Mouse (Mus musculus) lung, embryonic 15.5 days (tissue): ENCODE data around the gene Sema3c. TPM values are rescaled to one million over a fixed set of nuclear protein-coding genes. Genes with fewer than 3 reads are reported as not detected.

ENCODE experiments used
- ATAC-seq: fragments of 200-750 bp; cut with Nextera tagmentation; 2 replicates; pipeline ENCODE4 v1.8.0; 2017; ENCODE audit warnings: moderate number of reproducible peaks, borderline replicate concordance; ENCODE audit not compliant: low FRiP score, low TSS enrichment; ENCODE audit errors: extremely low read depth
- H3K27ac ChIP-seq: fragments of 300-500 bp; sonication (generic); 2 replicates; pipeline ENCODE4 v1.5.1; 2015; ENCODE audit warnings: moderate library complexity, mild to moderate bottlenecking, inconsistent platforms
- H3K27me3 ChIP-seq: fragments of 300-500 bp; sonication (generic); 2 replicates; pipeline ENCODE4 v1.6.1; 2015; ENCODE audit warnings: inconsistent platforms
- H3K36me3 ChIP-seq: fragments of 300-500 bp; sonication (generic); 2 replicates; pipeline ENCODE4 v1.6.1; 2015; ENCODE audit warnings: inconsistent platforms
- H3K4me1 ChIP-seq: fragments of 300-500 bp; sonication (generic); 2 replicates; pipeline ENCODE4 v1.6.1; 2015; ENCODE audit warnings: inconsistent platforms
- H3K4me2 ChIP-seq: fragments of 300-500 bp; sonication (generic); 2 replicates; pipeline ENCODE4 v1.6.1; 2015; ENCODE audit warnings: inconsistent platforms, mild to moderate bottlenecking, moderate library complexity
- H3K4me3 ChIP-seq: fragments of 300-500 bp; sonication (generic); 2 replicates; pipeline ENCODE4 v1.5.1; 2015; ENCODE audit warnings: mild to moderate bottlenecking, inconsistent platforms
- H3K9ac ChIP-seq: fragments of 300-500 bp; sonication (generic); 2 replicates; pipeline ENCODE4 v1.6.1; 2015; ENCODE audit warnings: inconsistent platforms
- H3K9me3 ChIP-seq: fragments of 300-500 bp; sonication (generic); 2 replicates; pipeline ENCODE4 v1.6.1; 2016; ENCODE audit warnings: inconsistent platforms
- WGBS: fragments of 180-500 bp; shearing (Covaris S2); methylation state at CpG from one replicate; pipeline ENCODE4 v1.1.7; 2015; 5-methylcytosine and 5-hydroxymethylcytosine counted together
- polyA plus RNA-seq: library from polyadenylated mRNA; unstranded; fragments of >200 nt; fragmentation: Nextera tagmentation; extraction: Ambion mirVana; gene quantifications from 2 replicates; pipeline ENCODE4 v1.2.1, GENCODE M21; 2015

Gene Sema3c
- polyA plus RNA-seq, 1 experiment from 2014 or later, result 34.0 TPM

DNA sequence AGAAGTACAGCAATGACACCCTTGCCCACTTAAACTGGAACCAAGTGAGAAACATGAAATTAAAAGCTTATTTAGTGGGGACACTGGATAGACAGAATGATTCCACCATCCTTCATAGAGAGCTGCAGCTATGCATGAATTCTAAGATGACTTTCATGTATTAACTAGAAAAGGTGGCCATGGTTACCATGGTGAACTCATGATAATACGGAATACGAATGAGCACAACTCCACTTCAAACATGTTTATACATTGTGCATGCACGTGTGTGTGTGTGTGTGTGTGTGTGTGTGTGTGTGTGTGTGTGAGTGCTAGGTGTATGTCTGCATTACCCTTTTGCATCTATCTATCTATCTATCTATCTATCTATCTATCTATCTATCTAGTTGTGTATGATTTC, 87.1 kb downstream of the Sema3c start:
- ATAC-seq, result no peak
- no peak overlapping the region for H3K9ac ChIP-seq
- no peak overlapping the region for H3K4me2 ChIP-seq
- H3K4me1 ChIP-seq, result no peaks in the 10 kb centered on the region
- H3K27ac ChIP-seq, result no peak overlapping the region
- H3K27me3 ChIP-seq, result no peaks in the 10 kb centered on the region
- H3K4me3 ChIP-seq, result no peak overlapping the region
- WGBS, result 66% methylated on average over 3 of the region's 3 CpGs
- H3K36me3 ChIP-seq, result no peaks in the 10 kb centered on the region
- H3K9me3 ChIP-seq, result no peaks in the 10 kb centered on the region

DNA sequence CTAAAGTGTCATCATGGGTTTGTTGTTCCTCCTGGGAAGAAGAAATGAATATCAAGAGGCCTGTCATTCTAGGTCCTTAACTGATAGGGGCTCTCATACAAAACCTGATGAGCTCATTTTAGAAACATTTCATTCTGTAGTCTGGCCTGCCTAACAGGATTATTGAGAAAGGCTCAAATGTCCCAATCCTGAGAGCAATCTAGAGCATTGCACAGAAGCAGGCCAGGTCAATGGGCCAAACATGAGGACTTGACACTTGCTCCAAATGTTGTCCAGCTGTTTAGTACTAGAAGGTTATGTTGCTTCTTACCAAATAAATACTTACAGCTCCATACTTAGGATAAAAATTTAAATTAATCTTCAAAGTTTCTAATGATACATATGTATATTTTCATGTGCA, 97.3 kb downstream of the Sema3c start:
- no peak for ATAC-seq

DNA sequence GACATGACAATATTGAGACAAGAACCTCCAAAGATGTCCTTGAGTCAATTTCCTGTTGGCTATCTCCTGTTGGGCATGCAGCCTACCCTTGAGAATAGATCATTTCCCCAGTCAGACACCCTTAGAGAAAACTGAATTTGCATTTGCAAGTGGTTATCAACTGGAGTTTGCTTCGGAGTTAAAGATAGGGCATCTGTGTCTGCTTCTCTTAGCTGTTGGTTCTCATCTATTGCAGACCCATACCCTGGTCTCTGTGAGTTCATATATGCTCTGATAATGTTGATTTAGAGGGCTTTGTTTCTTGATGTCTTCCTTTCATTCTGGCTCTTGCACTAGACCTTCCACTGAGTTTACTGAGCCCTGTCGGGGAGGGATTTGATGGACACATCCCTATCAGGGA, 106.8 kb downstream of the Sema3c start:
- no peak overlapping the region for H3K4me3 ChIP-seq
- no peak overlapping the region for H3K27ac ChIP-seq
- ATAC-seq, result no peak
- 76% methylated on average over 2 of the region's 2 CpGs for WGBS
- H3K36me3 ChIP-seq, result no peaks in the 10 kb centered on the region
- no peaks in the 10 kb centered on the region for H3K9me3 ChIP-seq
- H3K4me1 ChIP-seq, result no peaks in the 10 kb centered on the region
- H3K4me2 ChIP-seq, result no peak overlapping the region
- no peaks in the 10 kb centered on the region for H3K27me3 ChIP-seq
- H3K9ac ChIP-seq, result no peak overlapping the region

More for the DNA sequence above, 97.3 kb downstream of the Sema3c start:
- Histone ChIP-seq H3K9ac (no peak overlapping the region), H3K27me3 (no peaks in the 10 kb centered on the region), H3K4me1 (no peaks in the 10 kb centered on the region), H3K4me2 (no peak overlapping the region), H3K27ac (no peak overlapping the region), H3K4me3 (no peak overlapping the region), H3K9me3 (no peaks in the 10 kb centered on the region), H3K36me3 (0 out of 2 replicates have a peak, but pooled peaks cover 2% of the 10 kb centered on the region)

DNA sequence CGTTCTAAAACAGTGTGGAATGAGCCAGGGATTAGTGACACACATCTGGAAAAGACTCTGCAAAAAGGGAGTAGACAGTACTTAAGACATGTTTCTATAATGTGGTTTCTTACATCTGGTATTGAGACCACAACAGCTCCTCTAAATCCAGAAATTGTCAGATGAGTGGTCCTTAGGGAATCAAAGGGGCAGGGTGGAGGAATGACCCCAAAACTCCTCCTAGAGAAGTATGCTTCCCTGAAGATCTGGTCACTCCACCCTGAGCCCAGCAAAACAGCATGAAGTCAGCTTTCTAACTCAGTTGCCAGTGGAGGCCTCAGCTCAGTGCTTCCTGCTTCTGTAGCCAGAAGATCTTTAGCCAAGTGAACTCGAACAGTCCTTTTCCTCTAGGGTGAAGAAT, 115.0 kb downstream of the Sema3c start:
- 38% methylated on average over 2 of the region's 2 CpGs for WGBS
- Histone ChIP-seq H3K9me3 (no peaks in the 10 kb centered on the region), H3K9ac (no peak overlapping the region), H3K4me2 (no peak overlapping the region), H3K36me3 (no peaks in the 10 kb centered on the region), H3K27ac (no peak overlapping the region), H3K4me3 (no peak overlapping the region), H3K27me3 (no peaks in the 10 kb centered on the region), H3K4me1 (no peaks in the 10 kb centered on the region)
- no peak for ATAC-seq

DNA sequence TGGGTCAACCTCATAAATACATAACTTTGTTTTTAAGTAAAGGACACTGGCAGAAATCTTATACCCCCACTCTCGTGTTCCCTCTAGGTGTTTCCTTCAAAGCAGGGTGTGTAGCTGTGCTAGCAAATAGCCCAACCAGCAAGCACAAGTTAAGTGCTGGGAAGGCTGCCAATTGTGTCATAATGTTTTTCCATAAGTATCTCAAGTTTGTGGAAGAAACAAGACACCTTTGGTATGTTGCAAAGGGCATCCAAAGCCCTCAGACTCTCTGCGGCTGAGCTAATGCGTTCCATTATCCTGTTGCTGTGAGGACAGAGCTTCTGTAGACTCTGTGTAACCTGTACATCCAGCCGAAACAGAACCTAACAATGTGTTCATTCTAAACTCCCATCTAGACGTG, 115.5 kb downstream of the Sema3c start:
- Histone ChIP-seq H3K27me3 (no peaks in the 10 kb centered on the region), H3K36me3 (no peaks in the 10 kb centered on the region), H3K4me1 (no peaks in the 10 kb centered on the region), H3K9me3 (no peaks in the 10 kb centered on the region), H3K27ac (no peak overlapping the region), H3K4me2 (no peak overlapping the region), H3K9ac (no peak overlapping the region), H3K4me3 (no peak overlapping the region)
- WGBS, result 55% methylated on average over 5 of the region's 5 CpGs
- ATAC-seq, result no peak

DNA sequence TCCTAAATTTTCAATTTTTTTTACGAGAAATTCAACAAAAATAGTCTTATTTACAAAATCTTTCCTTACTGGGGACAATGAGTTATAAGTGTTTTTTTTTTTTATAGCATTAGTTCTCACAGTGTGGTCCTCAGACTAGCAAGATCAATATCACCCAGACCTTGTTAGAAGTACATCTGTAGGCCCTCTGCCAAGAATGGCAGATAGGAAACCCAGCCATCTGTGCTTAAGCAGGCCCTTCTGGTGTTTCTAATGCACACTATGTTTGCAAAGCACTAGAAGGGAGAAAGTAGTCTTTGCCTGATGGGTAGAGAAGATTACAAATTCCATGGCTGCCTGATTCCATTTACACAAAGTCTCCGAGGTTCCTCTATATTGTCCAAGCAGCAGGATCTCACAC, 121.3 kb downstream of the Sema3c start:
- Histone ChIP-seq H3K27ac (no peak overlapping the region), H3K9ac (no peak overlapping the region), H3K9me3 (no peaks in the 10 kb centered on the region), H3K36me3 (no peaks in the 10 kb centered on the region), H3K4me1 (no peaks in the 10 kb centered on the region), H3K27me3 (no peaks in the 10 kb centered on the region), H3K4me3 (no peak overlapping the region), H3K4me2 (no peak overlapping the region)
- no peak for ATAC-seq
- 61% methylated on average over 2 of the region's 2 CpGs for WGBS

DNA sequence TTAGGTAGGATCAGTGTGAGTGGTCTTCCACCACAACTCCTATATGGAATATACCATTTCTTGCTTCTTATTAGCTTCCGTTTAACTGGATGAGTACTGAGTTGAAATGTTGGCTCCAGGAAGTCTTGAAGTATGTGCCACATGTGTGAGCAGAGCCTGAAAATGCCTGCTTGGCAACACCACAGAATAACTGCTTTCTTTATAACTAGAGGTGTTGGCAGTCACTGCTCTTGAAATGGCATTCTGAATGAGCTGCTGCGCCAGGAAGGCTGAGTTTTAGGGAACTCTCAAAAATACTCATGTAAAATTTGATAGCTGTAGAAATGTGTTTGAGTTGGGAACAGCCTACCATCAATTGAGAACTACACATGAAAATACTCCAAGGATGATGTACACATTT, 124.8 kb downstream of the Sema3c start:
- no peaks in the 10 kb centered on the region for H3K4me1 ChIP-seq
- no peak for ATAC-seq
- no peak overlapping the region for H3K4me2 ChIP-seq
- H3K9me3 ChIP-seq, result no peaks in the 10 kb centered on the region
- no peaks in the 10 kb centered on the region for H3K36me3 ChIP-seq
- H3K4me3 ChIP-seq, result no peak overlapping the region
- 83% methylated on average over 2 of the region's 2 CpGs for WGBS
- H3K27ac ChIP-seq, result no peak overlapping the region
- no peaks in the 10 kb centered on the region for H3K27me3 ChIP-seq
- H3K9ac ChIP-seq, result no peak overlapping the region

DNA sequence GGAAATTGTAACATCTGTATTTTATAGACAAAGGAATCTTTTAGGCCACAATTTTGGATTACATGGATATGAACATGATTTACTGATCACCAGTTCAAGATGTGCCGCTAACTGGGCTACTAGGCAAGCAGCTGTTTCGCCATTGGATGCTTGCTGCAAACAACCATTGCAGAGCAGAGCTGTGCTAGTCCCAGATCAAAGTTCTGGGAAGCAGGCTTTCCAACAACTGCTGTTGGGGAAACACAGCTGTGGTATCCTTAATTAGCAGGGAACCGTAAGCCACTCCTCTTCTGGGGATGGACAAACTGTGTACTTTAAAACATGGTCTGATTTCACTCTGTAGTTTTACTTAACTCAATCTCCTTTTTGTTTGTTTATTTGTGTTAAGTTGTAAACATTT, 130.1 kb downstream of the Sema3c start:
- 65% methylated on average over 3 of the region's 3 CpGs for WGBS
- no peak overlapping the region for H3K27ac ChIP-seq
- no peak overlapping the region for H3K4me2 ChIP-seq
- no peak overlapping the region for H3K9ac ChIP-seq
- no peaks in the 10 kb centered on the region for H3K36me3 ChIP-seq
- H3K27me3 ChIP-seq, result no peaks in the 10 kb centered on the region
- no peak for ATAC-seq
- no peaks in the 10 kb centered on the region for H3K4me1 ChIP-seq
- H3K4me3 ChIP-seq, result no peak overlapping the region
- H3K9me3 ChIP-seq, result no peaks in the 10 kb centered on the region

DNA sequence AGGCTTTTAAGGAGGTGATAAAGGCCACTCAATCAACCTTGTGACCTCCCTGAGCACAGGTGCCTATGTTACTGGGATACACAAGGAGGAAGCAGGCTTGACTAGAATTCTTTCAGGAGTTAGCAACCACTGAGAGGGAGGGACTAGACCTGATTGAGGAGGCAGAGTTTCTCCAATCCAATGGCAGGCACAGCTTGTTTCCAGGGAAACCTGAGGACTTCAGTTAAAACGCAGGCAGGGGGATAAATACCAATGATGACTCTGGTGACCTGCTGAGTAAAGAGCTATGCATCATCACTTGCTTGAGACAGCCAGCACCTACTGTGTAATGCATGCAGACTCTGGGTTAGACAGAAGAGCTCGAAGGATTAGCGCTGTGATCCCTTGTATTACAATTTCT, 133.0 kb downstream of the Sema3c start:
- Histone ChIP-seq H3K4me1 (no peaks in the 10 kb centered on the region), H3K9me3 (no peaks in the 10 kb centered on the region), H3K4me2 (no peak overlapping the region), H3K27ac (no peak overlapping the region), H3K27me3 (no peaks in the 10 kb centered on the region), H3K9ac (no peak overlapping the region), H3K4me3 (no peak overlapping the region), H3K36me3 (no peaks in the 10 kb centered on the region)
- WGBS, result 48% methylated on average over 3 of the region's 3 CpGs
- ATAC-seq, result no peak

DNA sequence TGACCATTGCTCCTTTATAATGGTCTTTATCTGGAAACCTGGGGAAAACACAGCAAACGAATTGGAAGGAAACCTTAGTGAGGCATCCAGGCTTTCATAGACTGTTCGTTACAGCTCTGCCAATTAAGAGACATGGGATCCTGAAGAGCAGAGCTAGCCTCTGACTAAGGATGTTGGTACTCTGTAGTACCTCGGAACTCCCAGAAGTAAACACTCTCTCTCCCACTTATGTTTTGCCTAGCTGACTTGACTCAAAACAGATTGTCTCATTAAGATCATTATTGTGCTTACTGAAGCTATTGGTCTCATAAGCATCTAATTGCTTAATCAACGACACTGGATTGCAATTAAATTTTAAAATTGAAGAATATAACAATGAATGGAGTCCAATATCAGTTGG, 138.3 kb downstream of the Sema3c start:
- Histone ChIP-seq H3K27ac (no peak overlapping the region), H3K4me2 (no peak overlapping the region), H3K4me3 (no peak overlapping the region), H3K9ac (no peak overlapping the region), H3K27me3 (no peaks in the 10 kb centered on the region), H3K9me3 (no peaks in the 10 kb centered on the region), H3K4me1 (no peaks in the 10 kb centered on the region), H3K36me3 (no peaks in the 10 kb centered on the region)
- 55% methylated on average over 4 of the region's 4 CpGs for WGBS
- ATAC-seq, result no peak

DNA sequence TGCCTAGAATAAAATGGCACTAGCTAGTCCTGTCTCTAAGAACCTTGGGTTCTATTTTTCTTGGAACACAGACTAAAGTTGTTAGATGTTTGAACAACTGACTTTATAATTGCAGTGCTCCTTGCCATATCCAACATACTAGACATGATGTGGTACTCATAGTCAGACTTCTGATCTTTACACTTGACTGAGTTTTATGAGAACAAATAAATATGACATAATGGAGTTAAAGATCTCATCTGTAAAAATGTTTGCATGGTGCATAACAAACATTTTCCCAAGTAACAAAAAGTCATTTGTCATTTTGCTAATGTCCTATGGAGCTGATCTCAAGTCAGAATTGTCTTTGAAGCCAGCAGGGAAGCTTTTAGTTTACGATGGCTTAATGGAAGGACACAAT, 141.1 kb downstream of the Sema3c start:
- H3K4me3 ChIP-seq, result no peak overlapping the region

DNA sequence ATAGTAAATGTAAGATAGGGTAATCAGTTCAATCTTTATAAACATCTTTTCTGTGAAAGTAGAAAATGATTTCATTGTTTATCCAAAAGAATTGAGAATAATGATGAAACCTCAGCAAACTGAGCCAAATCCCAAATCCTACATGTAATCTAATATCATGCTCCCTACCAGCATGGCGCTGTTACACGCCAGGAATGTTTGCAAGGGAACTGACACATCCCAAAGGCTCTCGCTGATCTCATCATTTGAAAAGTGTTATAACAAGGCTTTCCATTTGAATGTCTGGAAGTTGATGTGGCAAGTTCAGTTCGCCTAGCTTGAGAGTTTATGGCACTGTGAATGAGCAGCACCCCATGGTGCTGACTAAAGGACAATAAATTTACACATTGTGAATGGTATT, 145.9 kb downstream of the Sema3c start:
- Histone ChIP-seq H3K4me2 (no peak overlapping the region), H3K9ac (no peak overlapping the region), H3K36me3 (no peaks in the 10 kb centered on the region), H3K9me3 (no peaks in the 10 kb centered on the region), H3K27ac (no peak overlapping the region), H3K27me3 (no peaks in the 10 kb centered on the region), H3K4me1 (no peaks in the 10 kb centered on the region), H3K4me3 (no peak overlapping the region)
- ATAC-seq, result no peak
- WGBS, result 73% methylated on average over 4 of the region's 4 CpGs

More for the DNA sequence above, 141.1 kb downstream of the Sema3c start:
- Histone ChIP-seq H3K27me3 (no peaks in the 10 kb centered on the region), H3K9ac (no peak overlapping the region), H3K27ac (no peak overlapping the region), H3K36me3 (no peaks in the 10 kb centered on the region), H3K9me3 (no peaks in the 10 kb centered on the region), H3K4me2 (no peak overlapping the region), H3K4me1 (no peaks in the 10 kb centered on the region)
- ATAC-seq, result no peak
- 88% methylated on average over 1 of the region's 1 CpGs for WGBS

DNA sequence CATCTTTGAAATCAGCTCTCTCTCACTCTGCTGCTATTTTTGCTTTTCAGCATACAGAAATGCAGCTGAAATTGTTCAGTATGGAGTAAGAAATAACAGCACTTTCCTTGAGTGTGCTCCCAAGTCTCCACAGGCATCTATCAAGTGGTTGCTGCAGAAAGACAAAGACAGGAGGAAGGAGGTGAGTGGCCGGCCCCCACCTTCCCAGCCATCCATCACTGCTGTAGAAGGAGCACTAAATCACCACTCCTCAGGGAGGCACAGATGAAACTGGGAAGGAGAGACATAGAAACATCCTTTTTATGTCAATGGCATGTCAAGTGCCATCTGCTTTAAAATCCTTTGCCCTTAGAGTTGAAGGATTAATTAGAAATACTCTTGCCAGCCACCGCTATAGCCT, 149.9 kb downstream of the Sema3c start:
- Histone ChIP-seq H3K27me3 (no peaks in the 10 kb centered on the region), H3K4me3 (no peak overlapping the region), H3K27ac (no peak overlapping the region), H3K4me1 (no peaks in the 10 kb centered on the region), H3K4me2 (no peak overlapping the region), H3K9me3 (no peaks in the 10 kb centered on the region), H3K36me3 (peaks cover 4% of the 10 kb centered on the region; the same call in 1 of the 2 replicates), H3K9ac (no peak overlapping the region)
- 26% methylated on average over 2 of the region's 2 CpGs for WGBS
- ATAC-seq, result no peak
